Mouse (Mus musculus): ENCODE results near the gene Olfr763. TPM values are rescaled to one million over a fixed set of nuclear protein-coding genes. Genes with fewer than 3 reads are reported as not detected.
"Not testable (repeated sequence)": the region's sequence is repeated elsewhere in the genome, so short reads cannot be mapped to it uniquely, and the experiment has no call there.

Olfr763 gene
- polyA plus RNA-seq, 1 experiment from 2014 or later, result not detected

DNA sequence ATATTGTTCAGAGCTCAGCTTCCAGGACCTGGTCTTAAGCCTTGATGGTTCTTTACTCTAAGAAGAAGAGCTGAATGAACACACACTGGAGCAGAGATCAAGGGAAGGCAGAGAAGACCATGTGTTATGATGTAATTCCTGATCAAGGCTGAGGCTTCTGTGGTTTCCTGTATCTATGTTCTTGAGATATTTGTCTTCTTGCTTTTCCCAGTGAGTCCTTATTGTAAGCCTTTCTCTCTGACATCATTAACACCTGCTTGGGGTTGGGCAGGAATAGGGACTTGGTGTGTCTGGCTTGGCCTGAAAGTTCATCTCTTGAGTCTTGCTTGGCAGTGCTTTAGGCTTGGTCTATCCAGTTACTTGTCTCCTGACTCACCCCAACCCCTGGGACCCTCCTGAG lies 19.6 kb upstream of the Olfr763 start:
- TF ChIP-seq CTCF (IDR thresholded peaks at IDR 0.05), result no peak
- ChIA-PET CTCF (interaction anchor here (1.3 kb wide), 1 partner anchor 9 kb away, joined by 4 read pairs; no protein-coding TSS in a partner anchor), POLR2A (no interaction called here)
- DNase-seq (ENCODE audit: low read depth, low spot score) (no peak), ATAC-seq (no peak)
- in situ Hi-C loops (cut with MboI; ENCODE audit: low pct_unique_long_range_greater_than_20kb), result no loop called here
- no peaks in the 10 kb centered on the region for H3K27me3 ChIP-seq

DNA sequence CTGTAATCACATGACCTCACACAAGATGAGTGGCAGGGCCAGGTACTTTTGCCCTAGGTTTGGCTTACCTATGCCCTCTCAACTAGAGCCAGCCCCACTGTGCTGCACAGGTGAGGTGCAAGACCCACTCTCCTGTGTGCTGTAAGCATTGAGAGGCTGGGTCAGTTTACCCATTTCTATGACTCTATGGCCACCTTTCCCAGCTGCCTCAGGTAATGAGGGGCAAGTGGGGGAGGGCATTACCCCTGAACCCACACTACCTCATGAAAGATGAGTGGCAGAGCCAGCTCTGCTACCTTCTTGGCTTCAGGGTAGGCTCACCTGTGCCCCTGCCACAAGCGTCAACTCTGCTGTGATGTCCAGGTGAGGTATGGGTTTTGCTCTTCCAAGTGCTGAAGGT lies 14.8 kb upstream of the Olfr763 start:
- ChIA-PET CTCF (no interaction called here), POLR2A (no interaction called here)
- ATAC-seq, result no peak
- in situ Hi-C loops (cut with MboI; ENCODE audit: low pct_unique_long_range_greater_than_20kb), result no loop called here
- H3K27me3 ChIP-seq, result no peaks in the 10 kb centered on the region
- no peak for TF ChIP-seq CTCF (IDR thresholded peaks at IDR 0.05)
- DNase-seq (ENCODE audit: low read depth, low spot score), result no peak

DNA sequence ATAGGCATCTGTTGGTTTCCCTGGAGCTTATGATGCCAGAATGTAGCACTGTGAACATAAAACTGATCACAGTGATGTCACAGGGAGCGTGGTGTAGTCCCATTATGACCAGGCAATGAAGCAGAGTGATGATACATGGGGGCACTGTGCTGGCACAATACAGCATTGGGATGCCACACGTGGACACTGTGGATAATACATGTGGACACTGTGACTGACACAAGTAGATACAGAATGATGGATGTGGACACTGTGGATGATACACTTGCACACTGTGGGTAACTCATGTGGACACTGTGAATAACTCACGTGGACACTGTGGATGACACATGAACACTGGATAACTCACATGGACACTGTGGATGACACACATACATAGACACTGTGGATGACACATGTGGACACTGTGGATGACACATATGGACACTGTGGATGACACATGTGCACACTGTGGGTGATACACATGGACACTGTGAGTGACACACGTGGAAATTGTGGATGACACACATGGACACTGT lies 14.0 kb upstream of the Olfr763 start:
- TF ChIP-seq CTCF (IDR thresholded peaks at IDR 0.05), result no peak
- ATAC-seq (no peak), DNase-seq (ENCODE audit: low read depth, low spot score) (no peak)
- ChIA-PET CTCF (no interaction called here), POLR2A (no interaction called here)
- no peaks in the 10 kb centered on the region for H3K27me3 ChIP-seq
- in situ Hi-C loops (cut with MboI; ENCODE audit: low pct_unique_long_range_greater_than_20kb), result no loop called here

DNA sequence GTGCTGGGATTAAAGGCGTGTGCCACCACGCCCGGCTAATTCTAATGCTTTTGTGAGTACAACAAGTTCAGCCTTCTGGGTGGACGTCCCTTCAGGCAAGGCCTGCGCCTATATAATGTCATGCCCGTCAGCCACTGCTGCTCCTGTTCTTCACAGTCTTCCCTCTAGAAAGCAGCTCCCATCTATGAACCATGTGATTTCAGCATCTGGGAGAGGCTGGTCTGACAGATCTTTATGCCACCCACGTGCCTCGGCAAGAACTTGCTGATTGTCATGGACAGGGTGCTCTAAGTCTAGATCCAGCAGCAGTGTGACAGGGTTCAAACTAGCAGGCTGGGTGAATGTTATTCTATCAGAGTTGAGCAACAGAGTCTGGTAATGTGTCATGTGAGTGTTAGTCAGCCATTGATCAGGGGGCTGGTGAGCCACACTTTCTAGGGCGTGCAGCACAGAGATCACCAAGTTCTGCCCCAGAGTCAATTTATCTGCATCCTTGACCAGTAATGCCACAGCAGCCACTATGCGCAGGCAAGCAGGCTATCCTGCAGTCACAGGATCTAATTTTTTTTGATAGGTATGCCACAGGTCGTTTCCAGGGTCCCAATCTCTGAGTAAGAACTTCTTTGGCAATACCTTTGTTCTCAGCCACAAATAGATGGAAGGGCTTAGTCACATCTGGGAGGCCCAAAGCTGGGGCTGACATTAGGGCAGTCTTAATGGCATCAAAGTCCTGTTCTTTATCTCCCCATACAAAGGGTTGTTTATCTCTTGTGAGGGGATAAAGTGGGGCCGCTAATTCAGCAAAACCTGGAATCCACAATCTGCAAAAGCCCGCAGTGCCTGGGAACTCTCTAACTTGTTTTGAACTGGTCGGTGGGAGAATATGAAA lies 6.3 kb upstream of the Olfr763 start:
- ATAC-seq (no peak), DNase-seq (ENCODE audit: low read depth, low spot score) (no peak)
- CTCF ChIA-PET, result interaction anchor here (0.8 to 1.2 kb wide), 2 partner anchors 9 to 58 kb away, joined by 3 read pairs; no protein-coding TSS in a partner anchor
- in situ Hi-C loops (cut with MboI; ENCODE audit: low pct_unique_long_range_greater_than_20kb), result no loop called here
- TF ChIP-seq CTCF (IDR thresholded peaks at IDR 0.05), result no peak
- POLR2A ChIA-PET, result no interaction called here
- no peaks in the 10 kb centered on the region for H3K27me3 ChIP-seq

DNA sequence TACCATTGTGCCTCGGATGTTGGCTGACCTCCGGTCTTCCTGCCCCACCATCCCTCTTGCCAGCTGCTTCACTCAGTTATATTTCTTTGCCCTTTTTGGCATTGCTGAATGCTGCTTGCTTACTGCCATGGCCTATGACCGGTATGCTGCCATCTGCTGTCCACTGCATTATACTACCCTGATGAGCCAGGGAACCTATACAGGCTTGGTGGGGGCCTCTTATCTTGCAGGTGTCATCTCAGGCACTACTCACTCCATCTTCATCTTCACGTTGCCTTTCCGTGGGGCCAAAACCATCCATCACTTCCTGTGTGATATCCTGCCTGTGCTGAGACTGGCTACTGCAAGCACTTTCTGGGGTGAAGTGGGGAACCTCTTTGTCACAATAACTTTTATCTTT lies 920 bp downstream of the Olfr763 start:
- peak; percentile 96 for ATAC-seq
- H3K27me3 ChIP-seq; DNase-seq (ENCODE audit: low read depth, low spot score); in situ Hi-C loops (cut with MboI; ENCODE audit: low pct_unique_long_range_greater_than_20kb); CTCF ChIA-PET; POLR2A ChIA-PET: not testable (repeated sequence)

DNA sequence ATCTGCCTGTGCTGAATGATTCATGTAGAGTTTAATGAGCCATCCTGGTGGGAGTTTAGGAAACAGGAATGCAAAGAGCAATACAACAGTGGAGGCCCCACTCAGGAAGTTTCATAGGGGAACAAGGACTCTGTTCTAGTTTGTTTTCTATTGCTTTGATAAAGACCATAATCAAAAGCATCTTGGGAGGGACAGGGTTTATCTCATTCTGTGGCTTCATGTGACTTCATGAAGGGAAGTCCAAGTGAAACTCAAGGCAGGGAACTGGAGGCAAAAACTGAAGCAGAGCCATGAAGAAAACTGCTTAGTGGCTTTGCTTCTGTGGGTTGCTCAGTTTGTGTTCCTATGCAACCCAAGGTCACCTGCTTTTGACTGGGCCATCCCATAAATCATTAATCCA lies 3.9 kb downstream of the Olfr763 start:
- in situ Hi-C loops (cut with MboI; ENCODE audit: low pct_unique_long_range_greater_than_20kb), result no loop called here
- no peak for ATAC-seq
- CTCF ChIA-PET, result interaction anchor here (1.6 kb wide), 1 partner anchor 8 kb away, joined by 3 read pairs; no protein-coding TSS in a partner anchor

DNA sequence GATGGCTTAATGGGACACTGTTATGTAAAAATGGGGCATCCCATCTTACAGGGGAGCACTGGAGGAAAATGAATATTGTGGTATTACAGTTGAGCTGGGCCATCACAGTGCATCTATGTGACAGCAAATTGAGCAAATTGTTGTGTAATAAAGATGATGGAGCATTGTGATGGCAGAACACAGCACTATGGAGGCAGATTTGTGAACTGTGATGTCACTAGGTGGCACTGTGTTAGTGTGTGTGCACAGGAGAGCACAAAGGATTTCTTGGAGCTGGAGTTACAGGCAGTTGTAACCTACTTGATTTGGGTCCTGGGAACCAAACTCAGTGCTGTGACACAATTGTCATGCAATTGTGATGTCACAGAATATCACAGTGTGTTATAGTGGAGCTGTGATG lies 12.7 kb downstream of the Olfr763 start:
- no peaks in the 10 kb centered on the region for H3K27me3 ChIP-seq
- POLR2A ChIA-PET, result no interaction called here
- ATAC-seq, result no peak
- peak; percentile 37 for TF ChIP-seq CTCF (IDR thresholded peaks at IDR 0.05)
- in situ Hi-C loops (cut with MboI; ENCODE audit: low pct_unique_long_range_greater_than_20kb), result no loop called here
- CTCF ChIA-PET, result no interaction called here
- no peak for DNase-seq (ENCODE audit: low read depth, low spot score)

More for the DNA sequence above, 3.9 kb downstream of the Olfr763 start:
- POLR2A ChIA-PET, result no interaction called here
- DNase-seq (ENCODE audit: low read depth, low spot score), result no peak
- TF ChIP-seq CTCF (IDR thresholded peaks at IDR 0.05), result no peak
- no peaks in the 10 kb centered on the region for H3K27me3 ChIP-seq

DNA sequence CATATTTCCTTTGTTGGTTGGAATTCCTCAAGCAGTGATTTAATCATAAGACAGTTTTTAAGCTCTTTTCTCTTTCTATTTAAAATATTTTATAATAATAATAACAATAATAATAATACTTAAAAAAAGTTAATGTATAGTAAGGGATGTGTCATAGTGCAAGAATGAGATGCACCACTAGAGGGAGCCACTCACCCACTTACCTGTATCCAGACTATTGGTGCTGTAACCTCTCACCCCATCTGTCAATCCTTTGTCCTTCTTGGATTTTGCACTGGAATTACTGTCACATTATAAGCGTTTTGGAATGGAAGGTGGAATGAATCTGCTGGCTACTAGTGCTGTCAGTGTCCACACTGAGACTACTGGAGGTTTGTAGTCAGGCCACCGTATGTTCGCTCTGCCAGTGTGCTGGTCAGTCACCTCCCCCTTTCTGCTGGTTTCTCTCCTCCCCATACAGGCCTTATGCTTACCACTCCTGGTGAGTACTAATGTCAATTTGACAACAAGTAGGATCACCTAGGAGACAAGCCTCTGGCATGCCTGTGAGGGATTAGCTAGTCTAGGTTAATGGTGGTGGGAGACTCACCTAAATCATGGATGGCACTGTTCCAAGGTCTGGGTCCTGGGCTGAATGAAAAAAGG lies 15.5 kb downstream of the Olfr763 start:
- POLR2A ChIA-PET, result no interaction called here
- ATAC-seq (peak; percentile 39), DNase-seq (ENCODE audit: low read depth, low spot score) (no peak)
- CTCF ChIA-PET, result interaction anchor here (1.0 kb wide), 1 partner anchor 10 kb away, joined by 3 read pairs; no protein-coding TSS in a partner anchor
- in situ Hi-C loops (cut with MboI; ENCODE audit: low pct_unique_long_range_greater_than_20kb), result loop anchor here (5.0 kb wide), 1 partner anchor 1066 kb away; no protein-coding TSS in a partner anchor
- peak; percentile 74 for TF ChIP-seq CTCF (IDR thresholded peaks at IDR 0.05)
- peaks cover 16% of the 10 kb centered on the region for H3K27me3 ChIP-seq

DNA sequence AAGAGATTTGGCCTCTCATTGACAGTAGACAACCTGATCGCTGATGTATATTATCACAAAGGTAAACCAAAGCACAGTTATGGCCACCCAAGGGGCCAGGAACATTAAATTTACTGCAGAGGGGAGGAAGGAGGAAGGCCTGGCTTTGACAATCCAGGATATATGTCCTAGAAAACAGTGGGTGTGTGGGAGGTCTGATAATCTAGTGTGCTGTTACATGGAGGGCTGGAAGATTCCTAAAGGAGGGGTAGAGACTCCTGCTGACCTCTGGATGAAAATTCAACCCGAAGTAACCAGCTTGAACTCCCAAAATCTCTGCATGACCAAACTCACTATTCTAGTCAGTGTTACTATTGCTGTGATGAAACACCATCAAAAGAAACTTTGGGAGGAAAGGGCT lies 17.8 kb downstream of the Olfr763 start:
- CTCF ChIA-PET, result interaction anchor here (1.1 kb wide), 1 partner anchor 9 kb away, joined by 3 read pairs; no protein-coding TSS in a partner anchor
- POLR2A ChIA-PET, result no interaction called here
- peaks cover 22% of the 10 kb centered on the region for H3K27me3 ChIP-seq
- no peak for TF ChIP-seq CTCF (IDR thresholded peaks at IDR 0.05)
- ATAC-seq (no peak), DNase-seq (ENCODE audit: low read depth, low spot score) (no peak)
- in situ Hi-C loops (cut with MboI; ENCODE audit: low pct_unique_long_range_greater_than_20kb), result loop anchor here (5.0 kb wide), 1 partner anchor 1064 kb away; no protein-coding TSS in a partner anchor

DNA sequence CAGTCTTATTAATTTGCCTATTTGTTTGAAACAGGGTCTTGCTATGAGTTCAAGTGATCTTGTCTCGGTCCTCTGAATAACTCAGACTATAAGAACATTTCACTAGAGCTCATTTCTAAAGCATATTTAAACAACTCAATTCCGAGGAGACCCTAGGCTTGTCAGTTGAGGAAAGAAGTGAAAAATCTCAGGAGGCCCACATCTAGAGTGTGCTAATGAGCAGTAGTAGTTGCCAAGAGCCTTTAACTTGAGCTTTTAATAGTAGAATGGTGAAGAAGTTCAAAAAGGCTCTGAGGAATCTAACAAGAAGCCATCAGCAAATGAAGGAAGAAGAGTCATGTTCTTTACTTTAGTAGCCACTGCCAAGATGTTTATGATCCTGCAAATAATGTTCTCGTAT lies 29.2 kb downstream of the Olfr763 start, which contains the start of gene Olfr764-ps1:
Olfr764-ps1 (minus strand) TSS at position 101 of the 400 bp plus-strand sequence.
- POLR2A ChIA-PET, result no interaction called here
- no peak for TF ChIP-seq CTCF (IDR thresholded peaks at IDR 0.05)
- DNase-seq (ENCODE audit: low read depth, low spot score) (no peak), ATAC-seq (no peak)
- peaks cover 17% of the 10 kb centered on the region for H3K27me3 ChIP-seq
- CTCF ChIA-PET, result no interaction called here
- in situ Hi-C loops (cut with MboI; ENCODE audit: low pct_unique_long_range_greater_than_20kb), result no loop called here

DNA sequence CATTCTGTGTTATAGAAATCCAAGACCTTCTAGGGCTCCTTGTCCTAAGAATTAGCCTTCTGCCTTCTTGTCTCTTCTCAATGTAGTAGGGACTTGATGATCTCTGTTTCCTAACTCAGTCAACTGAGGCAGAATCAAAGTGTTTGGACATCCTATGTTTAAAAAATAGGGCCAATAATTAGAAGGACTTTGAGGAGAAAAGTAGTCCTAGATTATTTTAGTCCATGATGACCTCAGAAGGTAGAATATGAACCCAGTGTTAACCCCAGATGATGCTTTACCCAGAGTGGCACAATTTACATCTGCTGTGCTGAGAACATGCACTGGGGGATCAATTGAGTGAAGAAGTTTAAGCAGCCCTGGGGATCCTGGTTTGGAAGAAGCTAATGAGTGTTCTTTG lies 39.3 kb downstream of the Olfr763 start, which contains the start of gene Olfr765:
Olfr765 (minus strand) TSS at position 101 of the 400 bp plus-strand sequence.
- ATAC-seq; CTCF ChIA-PET; DNase-seq (ENCODE audit: low read depth, low spot score); POLR2A ChIA-PET; H3K27me3 ChIP-seq; in situ Hi-C loops (cut with MboI; ENCODE audit: low pct_unique_long_range_greater_than_20kb): not testable (repeated sequence)

Other genes with a start within 250 kb of the Olfr763 start
- 18.6 TPM for gene Mmp19, start 219.9 kb upstream of the Olfr763 start, polyA plus RNA-seq (2021)
- 81.8 TPM for gene Dnajc14, start 206.7 kb upstream of the Olfr763 start, polyA plus RNA-seq (2021)
- 26.7 TPM for gene Tmem198b, start 206.4 kb upstream of the Olfr763 start, polyA plus RNA-seq (2021)
- 105 TPM for gene Sarnp, start 193.5 kb upstream of the Olfr763 start, polyA plus RNA-seq (2021)
- gene Ormdl2, start 189.1 kb upstream of the Olfr763 start, polyA plus RNA-seq (2021), result 56.5 TPM
- 62.3 TPM for gene Gdf11, start 119.1 kb upstream of the Olfr763 start, polyA plus RNA-seq (2021)
- gene Cd63, start 109.8 kb upstream of the Olfr763 start, polyA plus RNA-seq (2021), result 2,035 TPM
- 10.8 TPM for gene Rdh5, start 87.9 kb upstream of the Olfr763 start, polyA plus RNA-seq (2021)
- gene Bloc1s1, start 86.8 kb upstream of the Olfr763 start, polyA plus RNA-seq (2021), result 203 TPM
- 20.3 TPM for gene Itga7, start 77.0 kb upstream of the Olfr763 start, polyA plus RNA-seq (2021)
- gene Mettl7b, start 49.8 kb upstream of the Olfr763 start, polyA plus RNA-seq (2021), result 6.1 TPM
- gene Olfr9, start 21.4 kb upstream of the Olfr763 start, polyA plus RNA-seq (2021), result not detected
- not detected for gene Olfr764-ps1, start 29.1 kb downstream of the Olfr763 start, polyA plus RNA-seq (2021)
- not detected for gene Olfr765, start 39.2 kb downstream of the Olfr763 start, polyA plus RNA-seq (2021)
- gene Olfr766-ps1, start 58.2 kb downstream of the Olfr763 start, polyA plus RNA-seq (2021), result not detected
- 0.03 TPM for gene Olfr767, start 72.1 kb downstream of the Olfr763 start, polyA plus RNA-seq (2021)
- not detected for gene Olfr768, start 88.6 kb downstream of the Olfr763 start, polyA plus RNA-seq (2021)
- not detected for gene Olfr769, start 107.1 kb downstream of the Olfr763 start, polyA plus RNA-seq (2021)
- not detected for gene Olfr770, start 128.2 kb downstream of the Olfr763 start, polyA plus RNA-seq (2021)
- not detected for gene Olfr771, start 154.0 kb downstream of the Olfr763 start, polyA plus RNA-seq (2021)
- gene Olfr772, start 167.1 kb downstream of the Olfr763 start, polyA plus RNA-seq (2021), result not detected
- gene Olfr773, start 176.6 kb downstream of the Olfr763 start, polyA plus RNA-seq (2021), result not detected
- gene Olfr774, start 225.4 kb downstream of the Olfr763 start, polyA plus RNA-seq (2021), result not detected
- gene Olfr775, start 237.6 kb downstream of the Olfr763 start, polyA plus RNA-seq (2021), result not detected
- gene Olfr776, start 248.3 kb downstream of the Olfr763 start, polyA plus RNA-seq (2021), result not detected

Data from Patski (cell line).